Mouse (Mus musculus): ENCODE data around the gene Shc3.

GRCm38 (mm10) chr13:51564741-51565140 lies 4.5 kb downstream of the Shc3 start:
- TF ChIP-seq POLR2A (IDR thresholded peaks at IDR 0.05; ENCODE audit: borderline replicate concordance, extremely low read depth, insufficient read depth, insufficient read length, poor library complexity, severe bottlenecking) (no peak), CTCF (IDR thresholded peaks at IDR 0.05; ENCODE audit: borderline replicate concordance, extremely low read depth, insufficient read depth, insufficient read length) (no peak)
